Mouse (Mus musculus): ENCODE measurements at regions not wholly inside any gene's neighbourhood (a gene's known extent, or its start where the extent isn't known, plus 50 kb on each side); places are given as distances from the start of the nearest gene placed in this dataset.

GRCm38 (mm10) chr10:17656305-17656704, 66.7 kb upstream of the Cited2 start:
- Histone ChIP-seq H3K36me3 (ENCODE audit: control insufficient read depth, insufficient read depth, low read length) (no peaks in the 10 kb centered on the region), H3K9ac (ENCODE audit: low read depth, low read length, severe bottlenecking) (no peak overlapping the region), H3K4me1 (ENCODE audit: control insufficient read depth, insufficient read depth, low read length) (peaks cover 10% of the 10 kb centered on the region; the same call in 1 of the 2 replicates), H3K9me3 (ENCODE audit: control insufficient read depth, low read length) (no peaks in the 10 kb centered on the region), H3K27me3 (ENCODE audit: control insufficient read depth, insufficient read depth, low read length) (no peaks in the 10 kb centered on the region), H3K27ac (replicated peaks; ENCODE audit: low read depth, low read length) (no peak overlapping the region), H3K4me2 (replicated peaks; ENCODE audit: low read depth, low read length, severe bottlenecking) (peak overlapping the region; percentile 24; the same call in 1 of the 2 replicates), H3K4me3 (replicated peaks; ENCODE audit: low read length) (no peak overlapping the region)
- DNase-seq (ENCODE audit: low spot score) (no peak), ATAC-seq (ENCODE audit: low FRiP score, low read depth) (0 out of 2 replicates have a peak, but pooled peaks have one; percentile 8)
- TF ChIP-seq POLR2A (IDR thresholded peaks at IDR 0.05; ENCODE audit: borderline replicate concordance, extremely low read depth, insufficient read depth, insufficient read length) = no peak
- 53% methylated on average over 10 of the region's 10 CpGs for WGBS

GRCm38 (mm10) chr10:17656872-17657482, 66.0 kb upstream of the Cited2 start:
- no peaks in the 10 kb centered on the region for H3K36me3 ChIP-seq (ENCODE audit: control insufficient read depth, insufficient read depth, low read length)
- WGBS = 18% methylated on average over 8 of the region's 8 CpGs

GRCm38 (mm10) chr10:17659575-17659974, 63.4 kb upstream of the Cited2 start:
- Histone ChIP-seq H3K9ac (ENCODE audit: low read depth, low read length, severe bottlenecking) (no peak overlapping the region), H3K4me1 (ENCODE audit: control insufficient read depth, insufficient read depth, low read length) (peaks cover 5% of the 10 kb centered on the region; the same call in 1 of the 2 replicates), H3K36me3 (ENCODE audit: control insufficient read depth, insufficient read depth, low read length) (no peaks in the 10 kb centered on the region), H3K27ac (replicated peaks; ENCODE audit: low read depth, low read length) (no peak overlapping the region), H3K4me2 (replicated peaks; ENCODE audit: low read depth, low read length, severe bottlenecking) (no peak overlapping the region), H3K4me3 (replicated peaks; ENCODE audit: low read length) (no peak overlapping the region), H3K27me3 (ENCODE audit: control insufficient read depth, insufficient read depth, low read length) (no peaks in the 10 kb centered on the region), H3K9me3 (ENCODE audit: control insufficient read depth, low read length) (no peaks in the 10 kb centered on the region)
- 81% methylated on average over 9 of the region's 9 CpGs for WGBS
- TF ChIP-seq POLR2A (IDR thresholded peaks at IDR 0.05; ENCODE audit: borderline replicate concordance, extremely low read depth, insufficient read depth, insufficient read length) = no peak
- ATAC-seq (ENCODE audit: low FRiP score, low read depth) = no peak
- no peak for DNase-seq (ENCODE audit: low spot score)

More at GRCm38 (mm10) chr10:17656872-17657482, 66.0 kb upstream of the Cited2 start:
- H3K27me3 ChIP-seq (ENCODE audit: control insufficient read depth, insufficient read depth, low read length) = no peaks in the 10 kb centered on the region
- no peak overlapping the region for H3K4me3 ChIP-seq (replicated peaks; ENCODE audit: low read length)
- no peaks in the 10 kb centered on the region for H3K9me3 ChIP-seq (ENCODE audit: control insufficient read depth, low read length)
- no peak for DNase-seq (ENCODE audit: low spot score)
- H3K27ac ChIP-seq (replicated peaks; ENCODE audit: low read depth, low read length) = no peak overlapping the region
- TF ChIP-seq POLR2A (IDR thresholded peaks at IDR 0.05; ENCODE audit: borderline replicate concordance, extremely low read depth, insufficient read depth, insufficient read length) = no peak
- peaks cover 10% of the 10 kb centered on the region; the same call in 1 of the 2 replicates for H3K4me1 ChIP-seq (ENCODE audit: control insufficient read depth, insufficient read depth, low read length)
- ATAC-seq (ENCODE audit: low FRiP score, low read depth) = no peak
- H3K9ac ChIP-seq (ENCODE audit: low read depth, low read length, severe bottlenecking) = no peak overlapping the region
- no peak overlapping the region for H3K4me2 ChIP-seq (replicated peaks; ENCODE audit: low read depth, low read length, severe bottlenecking)

GRCm38 (mm10) chr10:17660836-17661452, 62.1 kb upstream of the Cited2 start:
- no peaks in the 10 kb centered on the region for H3K9me3 ChIP-seq (ENCODE audit: control insufficient read depth, low read length)
- no peak overlapping the region for H3K9ac ChIP-seq (ENCODE audit: low read depth, low read length, severe bottlenecking)
- TF ChIP-seq POLR2A (IDR thresholded peaks at IDR 0.05; ENCODE audit: borderline replicate concordance, extremely low read depth, insufficient read depth, insufficient read length) = no peak
- no peak for ATAC-seq (ENCODE audit: low FRiP score, low read depth)
- H3K4me2 ChIP-seq (replicated peaks; ENCODE audit: low read depth, low read length, severe bottlenecking) = no peak overlapping the region
- H3K36me3 ChIP-seq (ENCODE audit: control insufficient read depth, insufficient read depth, low read length) = no peaks in the 10 kb centered on the region
- no peaks in the 10 kb centered on the region for H3K27me3 ChIP-seq (ENCODE audit: control insufficient read depth, insufficient read depth, low read length)
- no peak overlapping the region for H3K4me3 ChIP-seq (replicated peaks; ENCODE audit: low read length)
- DNase-seq (ENCODE audit: low spot score) = no peak
- no peak overlapping the region for H3K27ac ChIP-seq (replicated peaks; ENCODE audit: low read depth, low read length)
- H3K4me1 ChIP-seq (ENCODE audit: control insufficient read depth, insufficient read depth, low read length) = peaks cover 5% of the 10 kb centered on the region; the same call in 1 of the 2 replicates
- 89% methylated on average over 5 of the region's 5 CpGs for WGBS

GRCm38 (mm10) chr10:17666089-17666488, 56.9 kb upstream of the Cited2 start:
- ATAC-seq (ENCODE audit: low FRiP score, low read depth) = no peak

More at GRCm38 (mm10) chr10:17666089-17666488, 56.9 kb upstream of the Cited2 start:
- no peak for TF ChIP-seq POLR2A (IDR thresholded peaks at IDR 0.05; ENCODE audit: borderline replicate concordance, extremely low read depth, insufficient read depth, insufficient read length)
- Histone ChIP-seq H3K27me3 (ENCODE audit: control insufficient read depth, insufficient read depth, low read length) (no peaks in the 10 kb centered on the region), H3K4me3 (replicated peaks; ENCODE audit: low read length) (no peak overlapping the region), H3K4me1 (ENCODE audit: control insufficient read depth, insufficient read depth, low read length) (no peaks in the 10 kb centered on the region), H3K27ac (replicated peaks; ENCODE audit: low read depth, low read length) (no peak overlapping the region), H3K9ac (ENCODE audit: low read depth, low read length, severe bottlenecking) (no peak overlapping the region), H3K9me3 (ENCODE audit: control insufficient read depth, low read length) (no peaks in the 10 kb centered on the region), H3K4me2 (replicated peaks; ENCODE audit: low read depth, low read length, severe bottlenecking) (no peak overlapping the region), H3K36me3 (ENCODE audit: control insufficient read depth, insufficient read depth, low read length) (no peaks in the 10 kb centered on the region)
- no peak for DNase-seq (ENCODE audit: low spot score)
- 68% methylated on average over 3 of the region's 3 CpGs for WGBS

Data from limb, embryonic 14.5 days (tissue).